Mouse (Mus musculus) kidney, adult 2 months (tissue): ENCODE measurements around the gene Crip2.

Experiments
- CTCF ChIP-seq: fragments of 200-500 bp; conservative IDR thresholded peaks from 2 replicates; pipeline ENCODE4 v1.5.1; 2011; ENCODE audit warnings: low read depth, mild to moderate bottlenecking, control low read depth, low read length, moderate library complexity, mixed read lengths; ENCODE audit not compliant: insufficient read depth, insufficient read length
- POLR2A ChIP-seq: fragments of 200-500 bp; IDR thresholded peaks from one replicate; pipeline ENCODE4 v1.6.1; 2011; ENCODE audit warnings: low read depth, low read length, control low read depth

GRCm38 (mm10) chr12:113098530-113099151 lies 41.4 kb upstream of the Crip2 start:
- TF ChIP-seq CTCF: no peak
- no peak for TF ChIP-seq POLR2A
